Mouse (Mus musculus) hindbrain, embryonic 15.5 days (tissue): ENCODE data around the gene Rras2. TPM values are rescaled to one million over a fixed set of nuclear protein-coding genes. Genes with fewer than 3 reads are reported as not detected.

Source experiments
- ATAC-seq: fragments of 200-750 bp; cut with Nextera tagmentation; 2 replicates; pipeline ENCODE4 v1.8.0; 2017; ENCODE audit warnings: low read depth, moderate number of reproducible peaks, moderate TSS enrichment; ENCODE audit not compliant: low FRiP score
- H3K27ac ChIP-seq: fragments of 300-500 bp; sonication (generic); replicated peaks from 2 replicates; pipeline ENCODE4 v1.5.1; 2015; ENCODE audit warnings: mild to moderate bottlenecking, inconsistent platforms
- H3K27me3 ChIP-seq: fragments of 300-500 bp; sonication (generic); 2 replicates; pipeline ENCODE4 v1.6.1; 2015; ENCODE audit warnings: control low read depth, inconsistent platforms
- H3K36me3 ChIP-seq: fragments of 300-500 bp; sonication (generic); 2 replicates; pipeline ENCODE4 v1.6.1; 2015; ENCODE audit warnings: control low read depth, inconsistent platforms
- H3K4me1 ChIP-seq: fragments of 300-500 bp; sonication (generic); replicated peaks from 2 replicates; pipeline ENCODE4 v1.6.1; 2015; ENCODE audit warnings: control low read depth, inconsistent platforms
- H3K4me2 ChIP-seq: fragments of 300-500 bp; sonication (generic); 2 replicates; pipeline ENCODE4 v1.6.1; 2015; ENCODE audit warnings: moderate library complexity, mild to moderate bottlenecking, inconsistent platforms
- H3K4me3 ChIP-seq: fragments of 300-500 bp; sonication (generic); 2 replicates; pipeline ENCODE4 v1.5.1; 2015; ENCODE audit warnings: mild to moderate bottlenecking, inconsistent platforms
- H3K9ac ChIP-seq: fragments of 300-500 bp; sonication (generic); 2 replicates; pipeline ENCODE4 v1.6.1; 2015; ENCODE audit warnings: inconsistent platforms
- H3K9me3 ChIP-seq: fragments of 300-500 bp; sonication (generic); 2 replicates; pipeline ENCODE4 v1.6.1; 2016; ENCODE audit warnings: control low read depth, inconsistent platforms
- WGBS: fragments of 180-500 bp; shearing (Covaris S2); methylation state at CpG from one replicate; pipeline ENCODE4 v1.1.7; 2015; 5-methylcytosine and 5-hydroxymethylcytosine counted together
- polyA plus RNA-seq: library from polyadenylated mRNA; unstranded; fragments of >200 nt; fragmentation: Nextera tagmentation; extraction: Ambion mirVana; gene quantifications from 2 replicates; pipeline ENCODE4 v1.2.1, GENCODE M21; 2015

Gene Rras2
- polyA plus RNA-seq, 1 experiment from 2014 or later, result 19.3 TPM

DNA sequence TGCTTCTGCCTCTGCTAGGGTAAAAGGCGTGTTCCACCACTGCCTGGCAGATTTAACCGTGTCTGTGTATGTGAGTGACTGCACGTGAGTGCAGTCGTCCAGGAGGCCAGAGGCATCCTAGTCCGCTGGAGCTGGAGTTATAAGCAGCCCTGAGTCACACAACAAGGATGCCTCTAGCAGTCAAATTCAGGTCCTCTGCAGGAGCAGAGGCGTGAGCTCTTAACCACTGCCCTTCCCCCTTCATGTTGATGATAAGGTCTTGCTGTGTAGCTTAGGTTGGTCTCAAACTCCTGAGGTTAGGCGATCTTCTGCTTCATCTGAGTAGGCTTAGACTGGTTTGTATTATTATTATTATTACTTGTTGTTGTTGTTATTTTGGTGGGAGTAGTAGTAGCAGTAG is 22.4 kb upstream of the Rras2 start:
- H3K27ac ChIP-seq, result no peak overlapping the region
- 88% methylated on average over 7 of the region's 7 CpGs for WGBS

GRCm38 (mm10) chr7:114139400-114139799 is 21.8 kb upstream of the Rras2 start:
- H3K27me3 ChIP-seq, result no peaks in the 10 kb centered on the region
- no peak overlapping the region for H3K4me2 ChIP-seq
- 95% methylated on average over 3 of the region's 3 CpGs for WGBS
- no peaks in the 10 kb centered on the region for H3K9me3 ChIP-seq
- ATAC-seq, result no peak
- H3K4me1 ChIP-seq, result peaks cover 8% of the 10 kb centered on the region
- H3K27ac ChIP-seq, result no peak overlapping the region
- H3K9ac ChIP-seq, result no peak overlapping the region
- no peak overlapping the region for H3K4me3 ChIP-seq
- no peaks in the 10 kb centered on the region for H3K36me3 ChIP-seq

More for the DNA sequence above, 22.4 kb upstream of the Rras2 start:
- Histone ChIP-seq H3K4me2 (no peak overlapping the region), H3K36me3 (no peaks in the 10 kb centered on the region), H3K9me3 (no peaks in the 10 kb centered on the region), H3K4me1 (peaks cover 4% of the 10 kb centered on the region), H3K27me3 (no peaks in the 10 kb centered on the region), H3K9ac (no peak overlapping the region), H3K4me3 (no peak overlapping the region)
- no peak for ATAC-seq

- H3K4me2 ChIP-seq, result no peak overlapping the region
- H3K9ac ChIP-seq, result no peak overlapping the region
- no peaks in the 10 kb centered on the region for H3K36me3 ChIP-seq
- no peak overlapping the region for H3K4me3 ChIP-seq
- no peak overlapping the region for H3K27ac ChIP-seq
- no peaks in the 10 kb centered on the region for H3K9me3 ChIP-seq
- 96% methylated on average over 2 of the region's 2 CpGs for WGBS
- ATAC-seq, result no peak
- peaks cover 8% of the 10 kb centered on the region for H3K4me1 ChIP-seq
- H3K27me3 ChIP-seq, result no peaks in the 10 kb centered on the region
Measured at GRCm38 (mm10) chr7:114138261-114138660, 20.7 kb upstream of the Rras2 start.

GRCm38 (mm10) chr7:114135166-114135565 is 17.6 kb upstream of the Rras2 start:
- no peak overlapping the region for H3K9ac ChIP-seq
- H3K27ac ChIP-seq, result no peak overlapping the region
- no peak overlapping the region for H3K4me3 ChIP-seq
- no peaks in the 10 kb centered on the region for H3K36me3 ChIP-seq
- H3K4me2 ChIP-seq, result no peak overlapping the region
- no peak for ATAC-seq
- no peaks in the 10 kb centered on the region for H3K9me3 ChIP-seq
- WGBS, result 27% methylated on average over 6 of the region's 6 CpGs
- no peaks in the 10 kb centered on the region for H3K27me3 ChIP-seq
- H3K4me1 ChIP-seq, result peaks cover 11% of the 10 kb centered on the region

DNA sequence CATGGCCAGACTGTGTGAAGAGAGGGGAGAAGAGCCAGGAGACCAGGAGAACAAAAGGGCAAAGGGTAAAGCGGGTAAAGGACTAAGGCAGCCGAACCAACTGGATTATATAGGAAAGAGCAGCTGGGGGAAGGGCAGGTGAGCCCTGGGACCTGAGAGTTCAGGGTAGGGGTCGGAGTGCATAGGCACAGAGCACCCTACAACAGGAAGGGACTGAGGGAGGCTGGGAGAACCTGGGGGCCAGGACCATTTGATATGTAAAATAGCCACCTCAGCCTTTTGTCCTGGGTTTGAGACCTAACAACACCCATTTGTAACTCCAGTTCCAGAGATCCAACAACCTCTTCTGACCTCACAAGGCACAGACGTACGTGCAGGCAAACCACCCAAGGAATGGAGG is 16.4 kb upstream of the Rras2 start:
- no peaks in the 10 kb centered on the region for H3K36me3 ChIP-seq
- no peaks in the 10 kb centered on the region for H3K9me3 ChIP-seq
- no peak overlapping the region for H3K27ac ChIP-seq
- no peak overlapping the region for H3K9ac ChIP-seq
- no peak overlapping the region for H3K4me2 ChIP-seq
- peaks cover 11% of the 10 kb centered on the region for H3K4me1 ChIP-seq
- WGBS, result 20% methylated on average over 5 of the region's 5 CpGs
- H3K27me3 ChIP-seq, result no peaks in the 10 kb centered on the region
- no peak for ATAC-seq
- H3K4me3 ChIP-seq, result no peak overlapping the region

DNA sequence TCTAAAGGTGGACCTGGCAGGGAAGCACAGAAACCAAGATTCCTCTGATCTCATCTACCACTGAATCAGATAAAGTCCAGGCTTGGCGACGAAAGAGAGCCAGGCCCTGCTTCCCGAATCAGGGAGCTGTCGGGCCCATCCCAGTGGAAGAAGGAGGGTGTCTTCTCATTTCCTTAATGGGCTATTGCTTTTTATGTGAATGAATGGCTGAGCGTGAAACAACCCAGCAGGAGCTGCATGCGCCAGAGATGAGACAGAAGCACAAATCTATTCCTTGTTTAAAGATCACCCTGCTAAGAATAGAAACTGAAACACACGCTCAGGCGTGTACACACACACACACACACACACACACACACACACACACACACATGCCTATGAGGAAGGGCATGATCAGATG is 14.7 kb upstream of the Rras2 start:
- H3K36me3 ChIP-seq, result no peaks in the 10 kb centered on the region
- no peaks in the 10 kb centered on the region for H3K27me3 ChIP-seq
- H3K4me3 ChIP-seq, result no peak overlapping the region
- no peak overlapping the region for H3K4me2 ChIP-seq
- H3K27ac ChIP-seq, result no peak overlapping the region
- no peaks in the 10 kb centered on the region for H3K9me3 ChIP-seq
- no peak for ATAC-seq
- WGBS, result 12% methylated on average over 8 of the region's 8 CpGs
- H3K9ac ChIP-seq, result no peak overlapping the region
- peaks cover 11% of the 10 kb centered on the region for H3K4me1 ChIP-seq

- Histone ChIP-seq H3K36me3 (no peaks in the 10 kb centered on the region), H3K4me2 (no peak overlapping the region), H3K4me1 (0 out of 2 replicates have a peak, but pooled peaks cover 3% of the 10 kb centered on the region), H3K9ac (no peak overlapping the region), H3K27me3 (no peaks in the 10 kb centered on the region), H3K9me3 (no peaks in the 10 kb centered on the region), H3K4me3 (no peak overlapping the region), H3K27ac (no peak overlapping the region)
- 54% methylated on average over 2 of the region's 2 CpGs for WGBS
- ATAC-seq, result no peak
Measured at GRCm38 (mm10) chr7:114129281-114129680, 11.7 kb upstream of the Rras2 start.

GRCm38 (mm10) chr7:114118180-114118579 is 599 bp upstream of the Rras2 start:
- Histone ChIP-seq H3K36me3 (no peaks in the 10 kb centered on the region), H3K27me3 (no peaks in the 10 kb centered on the region), H3K4me1 (peaks cover 16% of the 10 kb centered on the region), H3K4me2 (peak overlapping the region; percentile 88), H3K9ac (no peak overlapping the region), H3K27ac (peak overlapping the region; percentile 92; the same call in 1 of the 2 replicates), H3K4me3 (peak overlapping the region; percentile 97), H3K9me3 (no peaks in the 10 kb centered on the region)
- no peak for ATAC-seq
- 38% methylated on average over 7 of the region's 7 CpGs for WGBS

- Histone ChIP-seq H3K4me1 (peaks cover 16% of the 10 kb centered on the region), H3K4me2 (peak overlapping the region; percentile 88), H3K4me3 (peak overlapping the region; percentile 97), H3K27ac (peak overlapping the region; percentile 92), H3K36me3 (no peaks in the 10 kb centered on the region), H3K9ac (peak overlapping the region; percentile 84), H3K27me3 (no peaks in the 10 kb centered on the region), H3K9me3 (no peaks in the 10 kb centered on the region)
- under 1% methylated on average over 54 of the region's 74 CpGs for WGBS
- peak; percentile 75 for ATAC-seq
Measured at GRCm38 (mm10) chr7:114116711-114117351, 750 bp downstream of the Rras2 start.

DNA sequence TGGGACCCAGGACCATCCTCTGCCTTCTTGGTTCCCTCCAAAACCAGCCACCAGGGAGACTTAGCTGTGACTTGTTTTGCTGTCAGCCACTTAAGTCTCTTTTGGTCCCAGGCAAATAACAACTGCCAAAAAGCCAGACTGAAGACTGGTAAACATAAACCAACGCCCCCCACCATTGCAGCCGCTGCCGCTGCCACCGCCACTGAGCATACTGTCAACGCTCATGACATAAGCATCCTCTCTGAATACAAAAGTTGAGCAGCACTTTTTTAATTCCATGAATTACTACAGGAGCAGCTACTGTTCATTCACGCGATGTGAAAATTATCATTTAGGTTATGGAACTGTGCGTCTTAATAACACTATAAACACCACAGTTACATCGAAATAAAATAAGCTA is 1.6 kb downstream of the Rras2 start:
- H3K9ac ChIP-seq, result 0 out of 2 replicates have a peak overlapping the region, but pooled peaks have one; percentile 3
- H3K4me3 ChIP-seq, result peak overlapping the region; percentile 97
- no peaks in the 10 kb centered on the region for H3K36me3 ChIP-seq
- peaks cover 16% of the 10 kb centered on the region for H3K4me1 ChIP-seq
- ATAC-seq, result no peak
- WGBS, result 14% methylated on average over 9 of the region's 9 CpGs
- no peak overlapping the region for H3K27ac ChIP-seq
- peak overlapping the region; percentile 88 for H3K4me2 ChIP-seq
- H3K27me3 ChIP-seq, result no peaks in the 10 kb centered on the region
- H3K9me3 ChIP-seq, result no peaks in the 10 kb centered on the region

DNA sequence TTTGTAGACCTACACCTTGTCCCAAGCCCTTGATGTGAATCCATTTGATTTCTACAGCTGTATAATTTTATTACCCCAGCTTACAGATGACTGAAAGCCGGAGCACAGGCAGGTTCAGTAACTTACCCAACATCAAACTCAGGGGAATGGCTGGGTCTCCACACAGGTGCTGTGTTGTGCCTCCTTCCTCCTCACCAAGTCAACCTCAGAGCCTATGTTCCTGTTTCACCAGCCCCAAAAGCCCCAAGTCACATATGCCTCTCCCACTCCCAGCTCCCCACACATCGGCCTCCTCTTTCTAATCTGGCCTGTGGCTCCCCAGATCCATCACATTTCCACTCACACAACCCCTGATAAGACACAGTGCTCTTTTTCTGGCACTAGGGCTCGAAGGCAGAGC is 2.6 kb downstream of the Rras2 start:
- no peak for ATAC-seq
- no peaks in the 10 kb centered on the region for H3K36me3 ChIP-seq
- WGBS, result 89% methylated on average over 3 of the region's 3 CpGs
- H3K4me2 ChIP-seq, result no peak overlapping the region
- H3K27me3 ChIP-seq, result no peaks in the 10 kb centered on the region
- no peak overlapping the region for H3K9ac ChIP-seq
- no peak overlapping the region for H3K27ac ChIP-seq
- no peaks in the 10 kb centered on the region for H3K9me3 ChIP-seq
- no peak overlapping the region for H3K4me3 ChIP-seq
- peaks cover 16% of the 10 kb centered on the region for H3K4me1 ChIP-seq

- Histone ChIP-seq H3K4me2 (no peak overlapping the region), H3K9me3 (no peaks in the 10 kb centered on the region), H3K4me1 (peaks cover 16% of the 10 kb centered on the region), H3K9ac (no peak overlapping the region), H3K36me3 (no peaks in the 10 kb centered on the region), H3K27me3 (no peaks in the 10 kb centered on the region), H3K27ac (no peak overlapping the region), H3K4me3 (no peak overlapping the region)
- ATAC-seq, result no peak
- WGBS, result 94% methylated on average over 2 of the region's 2 CpGs
Measured at GRCm38 (mm10) chr7:114114284-114114683, 3.3 kb downstream of the Rras2 start.

- 88% methylated on average over 2 of the region's 2 CpGs for whole genome bisulfite sequencing
- Histone ChIP-seq H3K9me3 (no peaks in the 10 kb centered on the region), H3K4me2 (no peak overlapping the region), H3K4me1 (peaks cover 5% of the 10 kb centered on the region), H3K36me3 (no peaks in the 10 kb centered on the region), H3K27ac (no peak overlapping the region), H3K4me3 (no peak overlapping the region), H3K9ac (no peak overlapping the region), H3K27me3 (no peaks in the 10 kb centered on the region)
- no peak for ATAC-seq
Measured at GRCm38 (mm10) chr7:114110500-114110899, 7.1 kb downstream of the Rras2 start.
